ENCODE assay signal across 9 mouse cellular contexts in genomic region chr14:53806231-53806630, GRCm38 (mm10).
A peak's percentile ranks its signal among the peaks of the same experiment; 100 is the strongest.
DNase-seq lines count a peak whose midpoint lies in the region; ATAC-seq and TF ChIP-seq lines count a peak whose summit lies in the region.
"Had no signal": no experiment of that assay in that cellular context is flagged by ENCODE, and none has a peak within 500 bp of the region (broad histone marks: within the 10 kb centered on the region; RNA-seq: fewer than 3 reads in every experiment).

No protein-coding gene starts in this region.

- WGBS in cerebellum, adult 2 months = 20% methylated on average over 3 of the region's 3 CpGs
- WGBS in midbrain, embryonic 11.5 days = 21% methylated on average over 3 of the region's 3 CpGs

- no peaks in the 10 kb centered on the region for H3K36me3 ChIP-seq in ES-E14 (ENCODE audit: control insufficient read depth, insufficient read depth, low read length, poor library complexity, severe bottlenecking)
- H3K36me3 ChIP-seq in midbrain, embryonic 11.5 days (ENCODE audit: control insufficient read depth, insufficient read depth, low read length) = no peaks in the 10 kb centered on the region
- no peaks in the 10 kb centered on the region for H3K36me3 ChIP-seq in splenic B cell, adult 2 months (ENCODE audit: control insufficient read depth, insufficient read depth, low read length, poor library complexity, severe bottlenecking)
- H3K36me3 ChIP-seq: hindbrain, embryonic 15.5 days had no signal

- H3K27ac ChIP-seq in ES-E14 (ENCODE audit: insufficient read depth, low read depth, low read length, poor library complexity, severe bottlenecking) = no peak overlapping the region
- no peak overlapping the region for H3K27ac ChIP-seq in cerebellum, adult 2 months (ENCODE audit: insufficient read depth, low read length)
- H3K27ac ChIP-seq in midbrain, embryonic 11.5 days (ENCODE audit: low read depth, low read length) = no peak overlapping the region
- H3K27ac ChIP-seq: hindbrain, embryonic 15.5 days had no signal

- H3K4me1 ChIP-seq in ES-E14 (ENCODE audit: control insufficient read depth in 2 of 2, insufficient read depth in 2 of 2, low read length in 2 of 2, poor library complexity in 1 of 2) = no peaks in the 10 kb centered on the region
- H3K4me1 ChIP-seq in cerebellum, adult 2 months (ENCODE audit: control insufficient read depth, insufficient read depth, low read length) = no peaks in the 10 kb centered on the region
- H3K4me1 ChIP-seq in midbrain, embryonic 11.5 days (ENCODE audit: control insufficient read depth, insufficient read depth, low read length) = no peaks in the 10 kb centered on the region

- no peak overlapping the region for H3K9ac ChIP-seq in ES-E14 (ENCODE audit: insufficient read depth, low read depth, low read length, poor library complexity, severe bottlenecking)
- no peak overlapping the region for H3K9ac ChIP-seq in midbrain, embryonic 11.5 days (ENCODE audit: low read length)
- H3K9ac ChIP-seq: hindbrain, embryonic 15.5 days had no signal

- no peaks in the 10 kb centered on the region for H3K27me3 ChIP-seq in cerebellum, adult 2 months (ENCODE audit: control insufficient read depth, insufficient read depth, low read length)
- H3K27me3 ChIP-seq in midbrain, embryonic 11.5 days (ENCODE audit: control insufficient read depth, insufficient read depth, low read length) = no peaks in the 10 kb centered on the region
- no peaks in the 10 kb centered on the region for H3K27me3 ChIP-seq in splenic B cell, adult 2 months (ENCODE audit: control insufficient read depth, insufficient read depth, low read length, poor library complexity, severe bottlenecking)
- H3K27me3 ChIP-seq: hindbrain, embryonic 15.5 days had no signal

- DNase-seq in cerebellum, adult 11-12 months = no peak
- peak; percentile 39 for DNase-seq in ES-E14 (ENCODE audit: low read depth, low spot score)
- DNase-seq in cerebellum, adult 2 months = peak; percentile 10 to 24
- peak; percentile 65 to 80 for DNase-seq in frontal cortex, postnatal 36 days (ENCODE audit: low spot score in 2 of 2)
- peak; percentile 63 to 86 for DNase-seq in left cerebral cortex, adult 18-20 months (ENCODE audit: low spot score in 2 of 2)
- DNase-seq in midbrain, embryonic 11.5 days (ENCODE audit: low spot score, missing footprints) = peak; percentile 96
- DNase-seq in splenic B cell, adult 2 months (ENCODE audit: low read depth, low spot score) = peak; percentile 74

- ATAC-seq in cerebellum, adult (ENCODE audit: insufficient number of reproducible peaks, low FRiP score, low TSS enrichment) = peak; percentile 21; the same call in 1 of the 2 replicates
- no peak for ATAC-seq in midbrain, embryonic 11.5 days (ENCODE audit: low FRiP score)

- in situ Hi-C loops in ES-E14 (cut with MboI; ENCODE audit: low sequenced_read_pairs in 2 of 2, unreplicated experiment in 2 of 2) = no loop called here

- no peaks in the 10 kb centered on the region for H3K9me3 ChIP-seq in ES-E14 (ENCODE audit: control insufficient read depth, insufficient read depth, low read depth, low read length)
- H3K9me3 ChIP-seq in midbrain, embryonic 11.5 days (ENCODE audit: control insufficient read depth, low read length) = no peaks in the 10 kb centered on the region
- H3K9me3 ChIP-seq: hindbrain, embryonic 15.5 days had no signal

- no peak for TF ChIP-seq POLR2A in cerebellum, adult 2 months (IDR thresholded peaks at IDR 0.05; ENCODE audit: borderline replicate concordance, insufficient read depth, low read length)

- TF ChIP-seq CTCF in cerebellum, adult 2 months (IDR thresholded peaks at IDR 0.05; ENCODE audit: borderline replicate concordance, insufficient read depth, low read depth, low read length) = peak; percentile 15; the same call in 1 of the 2 replicates

- H3K4me2 ChIP-seq in midbrain, embryonic 11.5 days = no peak overlapping the region
- H3K4me2 ChIP-seq: hindbrain, embryonic 15.5 days had no signal

- H3K4me3 ChIP-seq in ES-E14 (ENCODE audit: insufficient read depth in 1 of 2, low read depth in 1 of 2, low read length in 2 of 2, poor library complexity in 1 of 2, severe bottlenecking in 1 of 2) = no peak overlapping the region
- H3K4me3 ChIP-seq in cerebellum, adult 2 months (replicated peaks; ENCODE audit: insufficient read depth, low read depth, low read length) = no peak overlapping the region
- H3K4me3 ChIP-seq in midbrain, embryonic 11.5 days (ENCODE audit: low read depth, low read length) = no peak overlapping the region
- H3K4me3 ChIP-seq: hindbrain, embryonic 15.5 days had no signal

TF ChIP-seq in ES-E14, 5 proteins besides CTCF, POLR2A, EP300 and RAD21:
- TF ChIP-seq ZC3H11A (IDR thresholded peaks at IDR 0.05; ENCODE audit: borderline replicate concordance, low read depth, low read length) (0 out of 2 replicates have a peak, but pooled peaks have one; percentile 3), CHD2 (IDR thresholded peaks at IDR 0.05; ENCODE audit: low read depth, low read length) (no peak), ZNF384 (IDR thresholded peaks at IDR 0.05; ENCODE audit: low read depth, low read length) (peak; percentile 94)
